Mouse (Mus musculus): ENCODE measurements around the gene Samhd1. TPM values are rescaled to one million over a fixed set of nuclear protein-coding genes. Genes with fewer than 3 reads are reported as not detected.
"Not testable (repeated sequence)": the region's sequence is repeated elsewhere in the genome, so short reads cannot be mapped to it uniquely, and the experiment has no call there.

Gene Samhd1
- polyA plus RNA-seq, 1 experiment from 2014 or later, result 103 TPM

- DNase-seq (ENCODE audit: low spot score), result peak; percentile 90
- Histone ChIP-seq H3K27ac (ENCODE audit: low read length) (0 out of 2 replicates have a peak overlapping the region, but pooled peaks have one; percentile 72), H3K36me3 (ENCODE audit: insufficient read depth, low read length) (0 out of 2 replicates have a peak, but pooled peaks cover 6% of the 10 kb centered on the region), H3K9me3 (ENCODE audit: low read length) (no peaks in the 10 kb centered on the region), H3K9ac (replicated peaks; ENCODE audit: low read depth) (no peak overlapping the region), H3K27me3 (replicated peaks; ENCODE audit: insufficient read depth, low read length) (no peaks in the 10 kb centered on the region), H3K4me3 (ENCODE audit: low read depth, low read length) (no peak overlapping the region), H3K4me1 (ENCODE audit: insufficient read depth, low read depth, low read length) (no peaks in the 10 kb centered on the region), H3K4me2 (replicated peaks; ENCODE audit: low read depth, low read length) (no peak overlapping the region)
- TF ChIP-seq CTCF (IDR thresholded peaks at IDR 0.05), result 0 out of 2 replicates have a peak, but pooled peaks have one; percentile 6
- TF ChIP-seq EP300 (IDR thresholded peaks at IDR 0.05), result peak; percentile 82
- 40% methylated on average over 5 of the region's 5 CpGs for WGBS
- peak; percentile 97 for ATAC-seq
Observed at GRCm38 (mm10) chr2:157170166-157170565, 35.1 kb upstream of the Samhd1 start.

GRCm38 (mm10) chr2:157166371-157167080, 31.5 kb upstream of the Samhd1 start:
- Histone ChIP-seq H3K27me3 (replicated peaks; ENCODE audit: insufficient read depth, low read length) (no peaks in the 10 kb centered on the region), H3K4me3 (ENCODE audit: low read depth, low read length) (no peak overlapping the region), H3K4me2 (replicated peaks; ENCODE audit: low read depth, low read length) (no peak overlapping the region), H3K4me1 (ENCODE audit: insufficient read depth, low read depth, low read length) (no peaks in the 10 kb centered on the region), H3K27ac (ENCODE audit: low read length) (no peak overlapping the region), H3K9ac (replicated peaks; ENCODE audit: low read depth) (no peak overlapping the region), H3K36me3 (ENCODE audit: insufficient read depth, low read length) (peaks cover 6% of the 10 kb centered on the region; the same call in 1 of the 2 replicates), H3K9me3 (ENCODE audit: low read length) (no peaks in the 10 kb centered on the region)
- DNase-seq (ENCODE audit: low spot score) (no peak), ATAC-seq (no peak)
- no peak for TF ChIP-seq EP300 (IDR thresholded peaks at IDR 0.05)
- no peak for TF ChIP-seq CTCF (IDR thresholded peaks at IDR 0.05)
- 94% methylated on average over 12 of the region's 12 CpGs for WGBS

- not testable (repeated sequence) for H3K36me3 ChIP-seq (ENCODE audit: insufficient read depth, low read length); H3K27ac ChIP-seq (ENCODE audit: low read length); H3K4me3 ChIP-seq (ENCODE audit: low read depth, low read length); H3K4me2 ChIP-seq (replicated peaks; ENCODE audit: low read depth, low read length); ATAC-seq; DNase-seq (ENCODE audit: low spot score); H3K27me3 ChIP-seq (replicated peaks; ENCODE audit: insufficient read depth, low read length); H3K9ac ChIP-seq (replicated peaks; ENCODE audit: low read depth); H3K9me3 ChIP-seq (ENCODE audit: low read length); H3K4me1 ChIP-seq (ENCODE audit: insufficient read depth, low read depth, low read length)
Observed at GRCm38 (mm10) chr2:157165312-157166224, 30.5 kb upstream of the Samhd1 start.

- H3K27ac ChIP-seq (ENCODE audit: low read length), result no peak overlapping the region
- TF ChIP-seq EP300 (IDR thresholded peaks at IDR 0.05) (no peak), CTCF (IDR thresholded peaks at IDR 0.05) (no peak)
- H3K9ac ChIP-seq (replicated peaks; ENCODE audit: low read depth), result no peak overlapping the region
- no peak overlapping the region for H3K4me2 ChIP-seq (replicated peaks; ENCODE audit: low read depth, low read length)
- H3K4me1 ChIP-seq (ENCODE audit: insufficient read depth, low read depth, low read length), result no peaks in the 10 kb centered on the region
- peaks cover 6% of the 10 kb centered on the region; the same call in 1 of the 2 replicates for H3K36me3 ChIP-seq (ENCODE audit: insufficient read depth, low read length)
- WGBS, result 85% methylated on average over 2 of the region's 2 CpGs
- DNase-seq (ENCODE audit: low spot score) (no peak), ATAC-seq (no peak)
- H3K27me3 ChIP-seq (replicated peaks; ENCODE audit: insufficient read depth, low read length), result no peaks in the 10 kb centered on the region
- no peaks in the 10 kb centered on the region for H3K9me3 ChIP-seq (ENCODE audit: low read length)
- no peak overlapping the region for H3K4me3 ChIP-seq (ENCODE audit: low read depth, low read length)
Observed at GRCm38 (mm10) chr2:157164101-157164500, 29.0 kb upstream of the Samhd1 start.

- Histone ChIP-seq H3K27me3 (replicated peaks; ENCODE audit: insufficient read depth, low read length) (no peaks in the 10 kb centered on the region), H3K36me3 (ENCODE audit: insufficient read depth, low read length) (no peaks in the 10 kb centered on the region), H3K9ac (replicated peaks; ENCODE audit: low read depth) (no peak overlapping the region), H3K9me3 (ENCODE audit: low read length) (no peaks in the 10 kb centered on the region), H3K4me2 (replicated peaks; ENCODE audit: low read depth, low read length) (no peak overlapping the region), H3K4me3 (ENCODE audit: low read depth, low read length) (no peak overlapping the region), H3K4me1 (ENCODE audit: insufficient read depth, low read depth, low read length) (no peaks in the 10 kb centered on the region), H3K27ac (ENCODE audit: low read length) (no peak overlapping the region)
- 86% methylated on average over 1 of the region's 1 CpGs for WGBS
- ATAC-seq, result no peak
- no peak for DNase-seq (ENCODE audit: low spot score)
- no peak for TF ChIP-seq CTCF (IDR thresholded peaks at IDR 0.05)
- TF ChIP-seq EP300 (IDR thresholded peaks at IDR 0.05), result no peak
Observed at GRCm38 (mm10) chr2:157156079-157156478, 21.0 kb upstream of the Samhd1 start.

GRCm38 (mm10) chr2:157153235-157153634, 18.2 kb upstream of the Samhd1 start:
- no peak for TF ChIP-seq CTCF (IDR thresholded peaks at IDR 0.05)
- TF ChIP-seq EP300 (IDR thresholded peaks at IDR 0.05), result no peak
- Histone ChIP-seq H3K36me3 (ENCODE audit: insufficient read depth, low read length) (no peaks in the 10 kb centered on the region; the same call in 1 of the 2 replicates), H3K9ac (replicated peaks; ENCODE audit: low read depth) (no peak overlapping the region), H3K4me1 (ENCODE audit: insufficient read depth, low read depth, low read length) (no peaks in the 10 kb centered on the region), H3K27me3 (replicated peaks; ENCODE audit: insufficient read depth, low read length) (no peaks in the 10 kb centered on the region), H3K9me3 (ENCODE audit: low read length) (no peaks in the 10 kb centered on the region), H3K27ac (ENCODE audit: low read length) (no peak overlapping the region), H3K4me2 (replicated peaks; ENCODE audit: low read depth, low read length) (no peak overlapping the region), H3K4me3 (ENCODE audit: low read depth, low read length) (no peak overlapping the region)
- ATAC-seq, result peak; percentile 16; the same call in 1 of the 2 replicates
- WGBS, result 74% methylated on average over 2 of the region's 2 CpGs
- peak; percentile 53 for DNase-seq (ENCODE audit: low spot score)

All from lung, postnatal 0 days (tissue).